Mouse (Mus musculus): ENCODE results near the gene Shroom3. TPM values are rescaled to one million over a fixed set of nuclear protein-coding genes. Genes with fewer than 3 reads are reported as not detected.

Gene Shroom3
- polyA plus RNA-seq, 1 experiment from 2014 or later, result 11.3 TPM

- H3K36me3 ChIP-seq, result no peaks in the 10 kb centered on the region
- ATAC-seq (replicated peaks; ENCODE audit: insufficient number of reproducible peaks, insufficient read depth, low FRiP score, low read depth), result no peak
- H3K27me3 ChIP-seq, result no peaks in the 10 kb centered on the region
- no peak overlapping the region for H3K4me3 ChIP-seq
- no peaks in the 10 kb centered on the region for H3K9me3 ChIP-seq (replicated peaks)
- H3K4me2 ChIP-seq, result no peak overlapping the region
- H3K4me1 ChIP-seq (replicated peaks), result peaks cover 30% of the 10 kb centered on the region
- WGBS, result 74% methylated on average over 3 of the region's 3 CpGs
- no peak overlapping the region for H3K9ac ChIP-seq
- H3K27ac ChIP-seq, result no peak overlapping the region
Measured at GRCm38 (mm10) chr5:92858104-92858503, 174.9 kb downstream of the Shroom3 start.

- no peak overlapping the region for H3K9ac ChIP-seq
- H3K9me3 ChIP-seq (replicated peaks), result no peaks in the 10 kb centered on the region
- no peak overlapping the region for H3K27ac ChIP-seq
- ATAC-seq (replicated peaks; ENCODE audit: insufficient number of reproducible peaks, insufficient read depth, low FRiP score, low read depth), result no peak
- no peak overlapping the region for H3K4me3 ChIP-seq
- H3K27me3 ChIP-seq, result no peaks in the 10 kb centered on the region
- no peak overlapping the region for H3K4me2 ChIP-seq
- WGBS, result 93% methylated on average over 4 of the region's 4 CpGs
- H3K36me3 ChIP-seq, result no peaks in the 10 kb centered on the region
- H3K4me1 ChIP-seq (replicated peaks), result peaks cover 30% of the 10 kb centered on the region
Measured at GRCm38 (mm10) chr5:92858576-92858975, 175.3 kb downstream of the Shroom3 start.

- Histone ChIP-seq H3K27ac (no peak overlapping the region), H3K9ac (no peak overlapping the region), H3K4me1 (replicated peaks) (peaks cover 21% of the 10 kb centered on the region), H3K4me2 (no peak overlapping the region), H3K27me3 (no peaks in the 10 kb centered on the region), H3K36me3 (no peaks in the 10 kb centered on the region), H3K4me3 (no peak overlapping the region), H3K9me3 (replicated peaks) (no peaks in the 10 kb centered on the region)
- 69% methylated on average over 10 of the region's 10 CpGs for WGBS
- ATAC-seq (replicated peaks; ENCODE audit: insufficient number of reproducible peaks, insufficient read depth, low FRiP score, low read depth), result no peak
Measured at GRCm38 (mm10) chr5:92861416-92862112, 178.3 kb downstream of the Shroom3 start.

GRCm38 (mm10) chr5:92865090-92865489 is 181.9 kb downstream of the Shroom3 start:
- Histone ChIP-seq H3K9ac (no peak overlapping the region), H3K36me3 (no peaks in the 10 kb centered on the region), H3K4me2 (no peak overlapping the region), H3K27me3 (no peaks in the 10 kb centered on the region), H3K9me3 (replicated peaks) (no peaks in the 10 kb centered on the region), H3K27ac (no peak overlapping the region), H3K4me3 (no peak overlapping the region), H3K4me1 (replicated peaks) (peaks cover 24% of the 10 kb centered on the region)
- ATAC-seq (replicated peaks; ENCODE audit: insufficient number of reproducible peaks, insufficient read depth, low FRiP score, low read depth), result no peak
- 66% methylated on average over 4 of the region's 4 CpGs for WGBS

- WGBS, result 78% methylated on average over 8 of the region's 8 CpGs
- no peaks in the 10 kb centered on the region for H3K27me3 ChIP-seq
- no peak overlapping the region for H3K4me2 ChIP-seq
- no peak overlapping the region for H3K9ac ChIP-seq
- H3K36me3 ChIP-seq, result no peaks in the 10 kb centered on the region
- no peak overlapping the region for H3K4me3 ChIP-seq
- H3K4me1 ChIP-seq (replicated peaks), result peaks cover 24% of the 10 kb centered on the region
- H3K9me3 ChIP-seq (replicated peaks), result no peaks in the 10 kb centered on the region
- H3K27ac ChIP-seq, result no peak overlapping the region
- ATAC-seq (replicated peaks; ENCODE audit: insufficient number of reproducible peaks, insufficient read depth, low FRiP score, low read depth), result no peak
Measured at GRCm38 (mm10) chr5:92866546-92866945, 183.3 kb downstream of the Shroom3 start.

GRCm38 (mm10) chr5:92867253-92867652 is 184.0 kb downstream of the Shroom3 start:
- 74% methylated on average over 4 of the region's 4 CpGs for WGBS

GRCm38 (mm10) chr5:92868231-92868630 is 185.0 kb downstream of the Shroom3 start:
- ATAC-seq (replicated peaks; ENCODE audit: insufficient number of reproducible peaks, insufficient read depth, low FRiP score, low read depth), result peak; percentile 50; the same call in 1 of the 2 replicates
- 53% methylated on average over 2 of the region's 2 CpGs for WGBS
- no peak overlapping the region for H3K9ac ChIP-seq
- peaks cover 20% of the 10 kb centered on the region for H3K4me1 ChIP-seq (replicated peaks)
- H3K4me3 ChIP-seq, result no peak overlapping the region
- no peaks in the 10 kb centered on the region for H3K27me3 ChIP-seq
- no peaks in the 10 kb centered on the region for H3K9me3 ChIP-seq (replicated peaks)
- H3K27ac ChIP-seq, result peak overlapping the region; percentile 41
- no peak overlapping the region for H3K4me2 ChIP-seq
- no peaks in the 10 kb centered on the region for H3K36me3 ChIP-seq

More at GRCm38 (mm10) chr5:92867253-92867652, 184.0 kb downstream of the Shroom3 start:
- Histone ChIP-seq H3K27ac (no peak overlapping the region), H3K36me3 (no peaks in the 10 kb centered on the region), H3K9me3 (replicated peaks) (no peaks in the 10 kb centered on the region), H3K9ac (no peak overlapping the region), H3K4me2 (no peak overlapping the region), H3K4me1 (replicated peaks) (peaks cover 20% of the 10 kb centered on the region), H3K27me3 (no peaks in the 10 kb centered on the region), H3K4me3 (no peak overlapping the region)
- ATAC-seq (replicated peaks; ENCODE audit: insufficient number of reproducible peaks, insufficient read depth, low FRiP score, low read depth), result no peak

GRCm38 (mm10) chr5:92871048-92871447 is 187.8 kb downstream of the Shroom3 start:
- Histone ChIP-seq H3K27me3 (no peaks in the 10 kb centered on the region), H3K4me2 (no peak overlapping the region), H3K36me3 (no peaks in the 10 kb centered on the region), H3K4me1 (replicated peaks) (peaks cover 17% of the 10 kb centered on the region), H3K9ac (no peak overlapping the region), H3K9me3 (replicated peaks) (no peaks in the 10 kb centered on the region), H3K4me3 (no peak overlapping the region), H3K27ac (no peak overlapping the region)
- no peak for ATAC-seq (replicated peaks; ENCODE audit: insufficient number of reproducible peaks, insufficient read depth, low FRiP score, low read depth)
- 41% methylated on average over 3 of the region's 3 CpGs for WGBS

- ATAC-seq (replicated peaks; ENCODE audit: insufficient number of reproducible peaks, insufficient read depth, low FRiP score, low read depth), result no peak
- Histone ChIP-seq H3K4me3 (no peak overlapping the region), H3K27me3 (no peaks in the 10 kb centered on the region), H3K9ac (no peak overlapping the region), H3K4me1 (replicated peaks) (peaks cover 9% of the 10 kb centered on the region), H3K4me2 (no peak overlapping the region), H3K9me3 (replicated peaks) (no peaks in the 10 kb centered on the region), H3K36me3 (no peaks in the 10 kb centered on the region), H3K27ac (no peak overlapping the region)
- 55% methylated on average over 4 of the region's 4 CpGs for WGBS
Measured at GRCm38 (mm10) chr5:92872182-92872581, 188.9 kb downstream of the Shroom3 start.

- no peak overlapping the region for H3K4me3 ChIP-seq
- peaks cover 8% of the 10 kb centered on the region; the same call in 1 of the 2 replicates for H3K4me1 ChIP-seq (replicated peaks)
- H3K9ac ChIP-seq, result no peak overlapping the region
- ATAC-seq (replicated peaks; ENCODE audit: insufficient number of reproducible peaks, insufficient read depth, low FRiP score, low read depth), result no peak
- no peak overlapping the region for H3K27ac ChIP-seq
- WGBS, result 72% methylated on average over 2 of the region's 2 CpGs
- no peaks in the 10 kb centered on the region for H3K36me3 ChIP-seq
- H3K9me3 ChIP-seq (replicated peaks), result no peaks in the 10 kb centered on the region
- no peaks in the 10 kb centered on the region for H3K27me3 ChIP-seq
- no peak overlapping the region for H3K4me2 ChIP-seq
Measured at GRCm38 (mm10) chr5:92872991-92873390, 189.8 kb downstream of the Shroom3 start.

GRCm38 (mm10) chr5:92873518-92873917 is 190.3 kb downstream of the Shroom3 start:
- no peak for ATAC-seq (replicated peaks; ENCODE audit: insufficient number of reproducible peaks, insufficient read depth, low FRiP score, low read depth)
- Histone ChIP-seq H3K36me3 (no peaks in the 10 kb centered on the region), H3K4me3 (no peak overlapping the region), H3K4me1 (replicated peaks) (peaks cover 6% of the 10 kb centered on the region; the same call in 1 of the 2 replicates), H3K9me3 (replicated peaks) (no peaks in the 10 kb centered on the region), H3K27me3 (no peaks in the 10 kb centered on the region), H3K9ac (no peak overlapping the region), H3K4me2 (no peak overlapping the region), H3K27ac (no peak overlapping the region)

GRCm38 (mm10) chr5:92875836-92876235 is 192.6 kb downstream of the Shroom3 start:
- ATAC-seq (replicated peaks; ENCODE audit: insufficient number of reproducible peaks, insufficient read depth, low FRiP score, low read depth), result no peak
- no peaks in the 10 kb centered on the region for H3K27me3 ChIP-seq

More at GRCm38 (mm10) chr5:92875836-92876235, 192.6 kb downstream of the Shroom3 start:
- H3K4me1 ChIP-seq (replicated peaks), result peaks cover 7% of the 10 kb centered on the region; the same call in 1 of the 2 replicates
- H3K9me3 ChIP-seq (replicated peaks), result no peaks in the 10 kb centered on the region
- no peak overlapping the region for H3K9ac ChIP-seq
- H3K27ac ChIP-seq, result no peak overlapping the region
- 95% methylated on average over 10 of the region's 10 CpGs for WGBS
- no peak overlapping the region for H3K4me2 ChIP-seq
- H3K36me3 ChIP-seq, result no peaks in the 10 kb centered on the region
- H3K4me3 ChIP-seq, result no peak overlapping the region
